Mouse (Mus musculus) natural killer cell, adult 2 months (primary cell): ENCODE measurements around the gene Dok1.
A peak's percentile ranks its signal among the peaks of the same experiment; 100 is the strongest.

Experiments
- DNase-seq, 2 experiments: peaks; one replicate each; pipeline ENCODE4 v3.0.0; 2022; ENCODE audit warnings: low spot score in 2 of 2

Dok1 gene

DNA sequence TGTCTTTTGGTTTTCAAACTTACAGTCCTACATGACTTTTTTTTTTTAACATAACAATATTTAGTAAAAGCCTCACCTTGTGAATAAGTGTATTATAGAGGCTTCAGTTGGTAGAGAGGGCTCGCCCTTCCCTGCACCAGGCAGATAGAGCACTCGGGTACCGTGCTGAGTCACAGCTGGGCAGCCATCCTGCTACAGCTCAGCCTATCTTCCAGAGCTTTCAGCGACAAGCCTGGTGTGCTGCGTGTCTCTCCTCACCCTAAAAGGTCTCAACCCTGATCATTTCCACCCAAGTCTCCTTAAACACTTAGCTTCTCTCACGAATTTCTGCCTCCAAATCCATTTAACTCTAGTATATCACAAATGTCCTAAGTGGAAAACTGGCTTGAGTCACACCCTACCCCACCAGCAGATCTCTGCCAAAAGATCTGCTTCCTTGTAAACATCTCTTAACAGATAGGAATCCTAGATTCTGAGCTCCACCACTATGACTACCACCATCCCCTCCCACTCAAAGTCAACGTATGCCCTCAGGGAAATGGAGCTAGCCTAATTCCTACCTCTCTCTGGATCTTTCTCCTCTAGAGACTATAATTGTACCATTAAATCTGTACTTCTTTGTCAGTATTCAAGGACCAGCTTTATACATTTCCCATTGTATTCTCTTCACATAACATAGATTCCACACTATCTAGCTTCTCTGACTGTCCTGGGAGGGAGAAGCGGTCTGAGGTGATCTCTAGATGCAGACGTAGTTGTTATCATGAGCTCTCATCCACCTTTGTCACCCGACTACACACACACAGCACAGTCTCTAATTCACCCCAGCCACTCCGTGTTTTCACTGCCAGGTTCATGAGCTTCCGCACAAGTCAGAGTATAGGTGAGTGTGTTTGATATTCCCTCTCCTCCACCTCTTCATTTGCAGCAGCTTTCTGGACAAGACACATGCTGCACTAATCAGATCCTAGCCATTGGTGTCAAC is 18.5 kb downstream of the Dok1 start:
- DNase-seq, result no peak

DNA sequence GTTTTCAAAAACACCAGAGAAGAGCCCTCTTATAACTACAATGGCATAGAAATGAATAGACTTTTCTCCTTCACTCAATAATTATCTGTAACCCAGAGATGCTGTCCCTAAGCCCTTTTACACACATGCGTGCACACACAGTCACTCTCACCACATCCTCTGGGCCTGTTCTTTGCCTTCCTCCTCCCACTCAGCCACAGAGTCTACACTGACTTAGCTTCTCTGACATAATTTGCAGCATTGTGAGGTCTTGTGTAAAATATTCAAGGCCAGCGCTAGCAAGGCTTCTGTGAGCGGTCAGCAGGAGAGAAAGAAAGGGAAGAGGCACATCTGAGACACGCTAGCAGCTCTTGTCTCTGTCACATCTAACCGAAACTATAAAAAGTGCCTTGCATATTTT is 19.8 kb downstream of the Dok1 start:
- DNase-seq, result peak; percentile 36 to 42

DNA sequence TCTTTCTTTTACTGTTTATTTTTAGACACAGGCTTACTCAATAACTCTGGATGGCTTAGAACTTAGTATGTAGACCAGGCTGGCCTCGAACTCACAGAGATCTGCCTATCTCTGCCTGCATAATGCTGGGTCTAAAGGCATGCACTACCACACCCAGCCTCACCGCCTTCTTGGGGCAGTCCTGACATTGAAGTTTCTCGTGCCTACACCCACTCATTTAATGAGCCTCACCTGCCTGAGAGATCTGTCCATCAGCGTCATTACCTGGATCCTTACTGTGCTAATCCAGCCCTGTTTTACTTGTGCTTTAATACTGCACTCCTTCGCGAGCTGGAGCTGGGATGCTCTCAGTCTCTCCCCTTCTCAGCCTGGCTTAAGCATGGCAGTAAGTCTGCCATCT is 21.5 kb downstream of the Dok1 start:
- no peak for DNase-seq

DNA sequence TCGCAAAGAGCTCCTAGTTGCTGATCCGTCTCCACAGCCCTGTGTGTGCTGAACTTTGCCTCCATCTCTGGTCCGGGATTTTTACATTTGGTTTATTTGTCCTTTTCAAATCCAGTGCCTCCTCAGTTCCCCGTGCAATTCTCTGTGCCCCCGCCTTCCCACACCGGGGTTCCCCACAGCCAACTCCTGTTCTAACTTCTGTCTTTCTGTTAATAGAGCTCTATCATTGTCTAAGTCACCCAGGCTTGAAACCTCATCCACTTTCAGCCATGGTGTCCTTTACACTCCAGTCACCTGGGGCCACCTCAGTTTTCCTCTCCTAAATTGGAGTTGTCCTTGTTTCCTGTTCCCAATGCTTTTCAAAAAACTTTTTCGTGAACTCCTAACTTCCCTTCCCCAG is 22.0 kb downstream of the Dok1 start:
- DNase-seq, result no peak

DNA sequence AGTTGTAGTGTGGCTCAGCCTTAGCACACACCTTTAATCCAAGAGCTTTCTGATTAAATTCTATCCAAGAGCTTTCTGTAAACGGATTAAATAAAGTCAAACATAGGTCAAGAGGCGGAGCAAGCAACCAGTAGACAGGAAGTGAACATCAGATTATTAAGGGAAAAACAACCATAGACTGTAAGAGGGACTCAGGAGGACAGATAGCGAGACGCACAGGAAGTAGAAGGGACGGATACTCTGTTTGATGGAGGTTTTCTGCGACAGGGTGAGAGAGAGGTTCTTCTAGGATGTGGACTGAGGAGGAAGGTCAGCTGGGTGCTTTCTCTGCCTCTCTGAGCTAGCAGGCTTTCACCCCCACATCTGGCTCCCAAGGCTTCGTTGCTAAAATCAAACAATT is 23.3 kb downstream of the Dok1 start:
- peak; percentile 24 to 34 for DNase-seq

DNA sequence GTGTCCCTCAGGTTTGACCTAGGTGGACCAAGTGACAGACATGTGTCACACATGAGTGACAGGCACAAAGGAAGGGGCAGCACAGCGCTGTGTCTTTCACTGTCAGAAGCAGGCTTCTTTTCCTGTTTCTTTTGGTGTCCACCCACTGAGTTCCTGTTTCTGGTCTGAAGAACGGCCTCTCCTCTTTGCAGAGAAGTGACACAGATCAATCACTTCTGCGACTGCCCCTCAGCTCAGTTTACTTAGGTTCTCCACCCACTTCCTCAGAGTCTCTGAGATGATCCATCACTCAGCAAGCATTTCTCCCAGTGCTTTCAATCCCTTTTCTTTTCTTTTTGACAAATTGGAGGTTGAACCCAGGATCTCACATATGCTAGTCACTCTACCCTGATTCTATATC is 24.6 kb downstream of the Dok1 start:
- DNase-seq, result peak; percentile 18 to 21

DNA sequence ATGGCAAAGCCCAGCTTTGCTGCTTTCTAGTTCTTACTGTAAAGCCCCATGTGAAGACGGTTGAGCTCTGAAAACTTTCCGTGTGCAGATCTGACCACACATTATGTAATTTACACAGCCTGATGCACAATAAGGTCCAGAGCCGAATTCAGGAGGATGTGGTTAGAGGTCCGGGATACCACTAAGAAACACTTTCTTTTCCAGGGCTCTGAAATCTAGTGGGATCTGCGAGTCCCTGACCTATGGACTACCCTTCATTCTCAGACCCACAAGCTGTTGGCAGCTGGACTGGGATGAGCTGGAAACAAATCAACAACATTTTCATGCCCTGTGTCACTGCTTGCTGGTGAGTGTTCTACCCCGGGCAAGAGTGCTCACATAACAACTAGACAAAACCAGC is 27.2 kb downstream of the Dok1 start:
- no peak for DNase-seq

DNA sequence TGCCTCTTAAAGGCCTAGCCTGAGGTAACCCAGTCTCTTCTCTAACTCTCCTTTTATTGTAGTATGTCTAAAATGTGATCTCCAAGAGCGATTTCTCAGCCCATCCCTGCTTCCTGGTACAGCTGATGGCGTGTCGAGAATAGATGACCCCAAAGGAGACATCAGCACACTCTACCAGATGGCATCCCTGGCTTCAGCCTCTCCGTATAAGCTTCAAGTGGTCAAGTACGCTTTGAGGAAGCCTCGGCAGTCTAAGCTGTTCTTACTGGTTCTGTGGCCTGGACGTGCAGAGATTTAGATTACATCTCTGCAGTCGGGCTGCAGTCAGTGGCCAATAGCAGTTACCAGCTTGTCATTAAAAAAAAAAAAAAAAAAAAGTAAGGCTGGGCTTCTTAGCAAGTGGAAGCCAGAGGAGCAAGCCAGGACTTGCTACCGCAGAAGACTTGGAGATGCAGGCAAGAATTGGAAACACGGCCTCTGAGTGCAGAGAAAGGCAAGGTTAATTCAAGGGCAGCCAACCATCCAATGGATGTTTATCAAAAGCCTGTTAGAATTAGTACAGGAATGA is 27.7 kb downstream of the Dok1 start:
- DNase-seq, result no peak

DNA sequence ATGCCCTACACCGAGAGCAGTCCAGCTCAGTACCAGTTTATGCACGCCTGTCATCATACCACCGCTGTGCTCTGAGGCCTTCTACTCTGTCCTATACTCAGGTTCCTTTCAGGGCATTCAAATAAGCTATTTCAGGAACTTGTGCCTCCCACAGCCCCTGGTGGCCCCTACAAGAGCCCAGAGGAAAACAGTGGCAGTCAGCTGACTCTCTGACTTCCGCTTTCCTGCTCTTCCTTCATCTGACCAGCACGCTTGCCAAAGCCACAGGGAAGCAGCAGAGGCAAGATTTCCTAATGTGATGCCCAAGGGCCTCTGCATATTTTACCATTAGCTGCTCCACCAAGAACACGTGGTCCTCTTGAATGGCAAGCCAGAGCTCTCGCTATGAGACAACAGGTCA is 28.4 kb downstream of the Dok1 start:
- peak in 1 of 2 experiments; percentile 41 for DNase-seq

DNA sequence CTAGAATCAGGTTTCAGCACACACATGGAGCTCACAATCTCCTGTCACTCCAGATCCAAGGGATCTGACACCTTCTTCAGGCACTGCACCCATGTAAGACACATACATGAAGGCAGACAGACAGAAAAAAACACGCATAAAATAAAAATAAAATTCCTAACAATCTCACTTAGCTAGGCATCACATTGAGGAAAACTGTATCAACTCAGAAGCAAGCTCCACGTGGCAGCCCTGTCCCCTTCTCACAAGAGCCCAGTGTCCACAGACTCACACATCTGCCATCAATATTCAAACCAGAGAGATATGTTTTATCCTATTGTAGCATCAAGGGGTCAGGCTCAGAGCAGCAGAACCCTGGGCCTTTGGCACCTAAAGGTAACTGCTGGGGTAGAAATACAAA is 29.0 kb downstream of the Dok1 start:
- DNase-seq, result no peak

DNA sequence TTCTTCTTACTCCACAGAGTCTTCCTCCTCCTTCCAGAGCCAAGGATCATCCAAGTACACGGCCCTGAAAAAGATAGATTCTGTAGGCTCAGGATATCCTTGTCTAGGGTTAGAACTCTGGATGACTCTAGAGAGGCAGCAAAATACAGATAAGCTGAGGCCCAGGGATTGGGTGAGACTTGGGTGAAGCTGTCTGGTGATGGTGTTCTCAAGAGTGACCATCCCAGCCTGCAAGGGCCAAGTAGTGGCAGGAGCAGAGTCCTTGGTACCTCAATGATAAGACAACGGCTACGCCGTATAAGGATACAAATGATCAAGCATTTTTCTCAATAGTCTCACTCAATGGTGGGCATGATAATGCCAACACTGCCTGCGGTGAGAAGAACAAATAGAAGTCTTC is 29.4 kb downstream of the Dok1 start:
- DNase-seq, result no peak

DNA sequence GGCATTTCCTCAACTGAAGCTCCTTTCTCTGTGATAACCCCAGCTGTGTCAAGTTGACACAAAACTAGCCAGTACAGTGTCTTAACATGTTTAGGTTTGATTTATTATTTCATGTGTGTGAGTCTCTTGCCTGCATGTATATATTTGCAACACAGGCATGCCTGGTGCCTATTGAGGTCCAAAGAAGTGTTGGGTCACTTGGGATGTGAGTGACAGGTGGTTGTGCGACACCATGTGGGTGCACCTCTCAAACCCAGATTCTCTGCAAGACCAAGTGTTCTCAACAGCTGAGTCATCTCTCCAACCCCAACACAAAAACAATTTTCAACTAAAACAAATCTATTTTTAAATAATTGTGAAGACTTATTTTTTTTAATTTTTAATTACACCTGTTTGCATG is 30.2 kb downstream of the Dok1 start:
- no peak for DNase-seq

DNA sequence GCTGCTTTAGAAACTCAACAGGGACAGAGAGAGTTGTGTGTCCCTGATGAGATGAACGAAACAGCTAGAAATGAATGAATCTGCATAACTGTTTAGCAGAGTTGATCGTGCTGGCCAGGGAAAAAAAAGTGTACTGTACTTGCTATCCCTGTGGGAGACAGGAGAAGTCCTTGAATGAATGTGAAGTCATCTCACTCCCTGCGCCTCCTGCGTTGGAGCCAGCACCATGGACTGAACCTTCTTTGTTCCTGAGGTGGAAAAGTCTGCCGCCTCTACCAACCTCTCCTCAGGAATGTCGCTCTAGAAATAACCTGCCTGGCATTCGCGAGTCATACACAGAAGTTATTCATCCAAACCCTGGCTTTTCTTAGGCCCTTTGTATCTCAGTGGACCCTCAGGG is 33.3 kb downstream of the Dok1 start:
- DNase-seq, result no peak

DNA sequence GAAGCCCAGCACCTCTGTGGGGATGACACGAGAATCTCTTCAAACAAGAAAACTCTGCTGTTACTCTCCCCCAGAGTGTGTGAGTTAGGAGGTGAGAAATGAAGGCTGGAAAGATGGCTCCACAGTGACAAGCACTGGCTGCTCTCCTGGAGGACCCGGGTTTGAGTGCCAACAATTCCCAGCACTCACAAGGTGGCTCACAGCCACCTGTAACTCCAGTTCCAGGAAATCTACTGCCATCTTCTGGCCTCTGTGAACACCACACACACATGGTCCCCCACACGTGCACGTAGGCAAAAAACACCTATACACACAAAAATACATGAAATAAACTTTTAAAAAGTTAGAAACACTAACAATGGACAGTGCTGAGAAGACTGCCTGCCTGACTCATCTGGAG is 34.9 kb downstream of the Dok1 start:
- DNase-seq, result no peak

DNA sequence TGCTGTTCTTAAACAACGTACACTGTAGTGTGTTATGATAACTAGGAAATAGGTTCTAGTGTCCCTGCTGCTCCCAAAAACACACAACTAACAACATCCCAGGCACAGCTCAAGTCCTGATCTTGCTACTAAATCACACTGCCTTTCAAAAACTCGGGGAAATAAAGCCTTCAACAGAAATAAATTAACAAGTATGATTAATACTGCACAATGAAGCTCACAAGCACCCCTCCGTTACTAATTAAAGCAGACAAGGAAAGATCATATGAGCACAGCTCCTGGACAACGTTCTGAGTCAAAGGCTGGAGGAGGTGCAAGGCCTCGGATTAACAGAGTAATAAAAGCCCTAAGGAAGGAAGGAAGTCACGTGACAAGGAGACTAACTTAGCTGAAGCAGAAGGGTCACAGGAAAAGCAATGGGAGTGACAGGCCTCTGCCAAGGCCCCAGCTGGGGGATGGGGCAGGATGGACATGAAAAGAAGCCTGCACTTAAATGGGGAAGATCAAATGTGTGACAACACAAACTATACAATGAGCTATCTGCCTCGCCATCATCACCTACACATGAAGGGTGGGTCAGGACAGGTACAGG is 35.7 kb downstream of the Dok1 start:
- no peak for DNase-seq

DNA sequence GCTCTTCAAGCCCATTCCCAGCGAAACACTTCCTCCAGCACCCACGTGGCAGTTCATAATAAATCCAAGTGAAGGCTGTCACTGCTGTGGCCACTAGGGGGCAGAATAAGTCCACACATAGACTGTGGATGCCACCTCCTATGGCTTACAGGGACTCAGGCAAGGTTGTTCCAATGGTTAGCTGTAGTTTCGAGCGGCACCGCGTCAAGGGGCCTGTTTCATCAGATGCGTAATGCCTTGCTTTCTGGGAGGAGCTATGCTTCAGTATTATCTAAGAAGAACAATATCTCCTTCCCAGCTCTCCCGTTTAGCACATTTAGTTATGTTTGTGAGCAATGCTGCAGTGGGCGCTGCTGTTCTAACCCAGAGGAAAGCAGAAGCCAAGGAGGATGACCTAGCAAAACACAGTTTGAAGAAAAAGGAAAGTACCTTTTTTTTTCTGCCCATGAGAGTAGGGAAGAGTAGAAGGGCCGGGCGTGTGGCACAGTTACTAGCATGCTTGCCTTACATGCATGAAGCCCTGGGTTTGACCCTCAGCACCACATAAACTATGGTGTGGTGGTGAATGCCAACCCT is 36.4 kb downstream of the Dok1 start:
- DNase-seq, result peak; percentile 85 to 90

DNA sequence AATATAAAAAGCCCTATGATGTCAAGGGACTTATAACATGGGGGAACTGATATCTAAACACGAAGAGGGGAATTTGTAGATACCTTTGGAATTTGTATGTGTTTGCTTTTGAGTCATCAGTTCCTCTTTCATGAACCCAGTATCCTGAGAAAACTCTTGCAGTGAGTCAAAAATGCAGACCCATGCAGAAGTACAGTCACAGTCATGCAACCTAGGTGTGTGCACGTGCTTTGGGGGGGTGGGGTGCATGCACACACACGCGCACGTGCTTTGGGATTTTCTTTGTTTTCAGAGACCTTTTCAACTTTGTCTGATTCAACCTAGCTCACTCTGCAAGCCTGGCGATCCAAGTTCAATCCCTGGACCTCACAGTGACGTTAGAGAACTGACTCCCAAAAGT is 38.9 kb downstream of the Dok1 start:
- DNase-seq, result no peak

DNA sequence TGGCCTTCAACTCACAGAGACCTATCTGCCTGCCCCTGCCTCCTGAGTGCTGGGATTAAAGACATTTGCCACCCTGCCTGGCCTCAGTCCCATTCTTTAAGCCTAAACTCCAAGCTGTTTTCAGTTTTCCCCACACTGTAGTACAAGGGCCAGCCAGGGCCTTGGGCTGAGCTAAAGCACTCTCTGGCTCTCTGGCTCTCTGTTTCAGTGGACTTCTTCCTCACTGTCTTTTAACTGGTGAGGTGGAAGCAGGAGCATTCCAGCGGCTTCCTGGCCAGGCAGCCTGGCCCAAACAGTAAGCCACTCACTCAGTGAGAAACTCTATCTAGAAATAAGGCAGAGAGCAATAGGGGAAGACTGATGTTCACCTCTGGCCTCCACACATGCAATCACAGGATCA is 39.6 kb downstream of the Dok1 start:
- DNase-seq, result no peak

DNA sequence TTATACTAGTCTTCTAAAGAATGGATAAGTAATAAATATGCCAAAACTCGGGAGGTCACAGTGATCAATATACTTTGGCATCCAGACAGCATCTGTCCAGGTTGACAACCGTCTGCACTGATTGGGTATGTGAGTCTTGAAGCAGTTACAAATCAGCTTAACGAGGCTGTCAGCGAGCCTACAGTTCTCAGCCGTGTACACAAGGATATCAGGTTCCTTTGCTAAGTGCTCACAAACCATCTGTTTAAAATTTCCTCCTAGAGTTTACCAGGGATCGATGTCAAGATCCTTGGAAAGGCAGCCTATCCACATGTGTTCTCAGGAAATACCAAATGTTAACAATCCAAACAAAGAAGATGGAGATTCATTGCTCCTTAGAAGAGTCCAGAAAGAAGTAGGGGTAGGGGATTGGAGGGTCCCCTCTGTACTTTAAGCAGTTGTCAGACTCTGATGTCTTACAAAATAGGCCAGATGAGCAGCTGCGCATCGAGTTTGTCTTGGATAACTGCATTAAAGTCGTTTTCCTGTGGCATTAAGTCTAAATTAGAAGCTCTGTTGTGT is 45.8 kb downstream of the Dok1 start:
- no peak for DNase-seq
